ENCODE assay signal across 14 mouse cellular contexts in the genomic region with DNA sequence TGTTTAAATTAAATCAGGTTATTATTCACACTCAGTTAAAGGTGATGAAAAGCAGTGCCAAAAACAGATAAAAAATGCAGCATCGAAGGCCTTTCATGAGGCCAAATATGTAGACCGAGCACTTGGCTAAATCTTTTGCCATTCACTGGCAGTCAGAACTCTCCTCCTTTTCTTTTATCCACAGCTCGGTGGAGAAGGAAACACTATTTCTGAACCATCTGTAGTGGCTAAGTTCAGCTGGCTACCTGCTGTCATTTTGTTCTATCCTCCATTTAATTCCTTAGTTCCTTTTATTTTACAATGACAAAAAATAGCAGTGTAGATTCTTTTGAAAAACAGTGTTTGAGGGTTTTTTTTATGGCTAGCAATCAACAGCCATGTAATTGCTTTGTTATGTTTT.
"Had no signal": no experiment of that assay in that cellular context is flagged by ENCODE, and none has a peak within 500 bp of the region (broad histone marks: within the 10 kb centered on the region; RNA-seq: fewer than 3 reads in every experiment).

No protein-coding gene starts in this region.

- H3K9ac ChIP-seq: limb, embryonic 12.5 days; liver, embryonic 13.5 days; liver, postnatal 0 days; lung, embryonic 15.5 days; midbrain, embryonic 15.5 days had no signal

- H3K27me3 ChIP-seq: limb, embryonic 12.5 days; liver, embryonic 13.5 days; lung, embryonic 15.5 days; megakaryocyte, embryonic 14.5 days; midbrain, embryonic 15.5 days had no signal

- H3K9me3 ChIP-seq: limb, embryonic 12.5 days; liver, embryonic 13.5 days; lung, embryonic 15.5 days; megakaryocyte, embryonic 14.5 days; midbrain, embryonic 15.5 days had no signal

- H3K27ac ChIP-seq: limb, embryonic 12.5 days; liver, embryonic 13.5 days; lung, embryonic 15.5 days; macrophage; midbrain, embryonic 15.5 days had no signal

- ATAC-seq: liver, postnatal 0 days; midbrain, embryonic 15.5 days had no signal

- H3K4me1 ChIP-seq: liver, embryonic 13.5 days; lung, embryonic 15.5 days had no signal

- H3K4me3 ChIP-seq: limb, embryonic 12.5 days; liver, embryonic 13.5 days; lung, embryonic 15.5 days; megakaryocyte, embryonic 14.5 days; midbrain, embryonic 15.5 days had no signal

- DNase-seq: kidney, postnatal 10 days; liver; liver, embryonic 13.5 days; liver, postnatal 0 days; lung, postnatal 14 days; right cerebral cortex, postnatal 4 days; spleen, adult 18-20 months; thymus, postnatal 36 days had no signal

- H3K4me2 ChIP-seq: limb, embryonic 12.5 days; liver, embryonic 13.5 days; lung, embryonic 15.5 days; midbrain, embryonic 11.5 days; midbrain, embryonic 15.5 days had no signal

- H3K36me3 ChIP-seq: limb, embryonic 12.5 days; liver, embryonic 13.5 days; lung, embryonic 15.5 days; midbrain, embryonic 15.5 days had no signal
